Mouse (Mus musculus): ENCODE results near the gene Gckr.

DNA sequence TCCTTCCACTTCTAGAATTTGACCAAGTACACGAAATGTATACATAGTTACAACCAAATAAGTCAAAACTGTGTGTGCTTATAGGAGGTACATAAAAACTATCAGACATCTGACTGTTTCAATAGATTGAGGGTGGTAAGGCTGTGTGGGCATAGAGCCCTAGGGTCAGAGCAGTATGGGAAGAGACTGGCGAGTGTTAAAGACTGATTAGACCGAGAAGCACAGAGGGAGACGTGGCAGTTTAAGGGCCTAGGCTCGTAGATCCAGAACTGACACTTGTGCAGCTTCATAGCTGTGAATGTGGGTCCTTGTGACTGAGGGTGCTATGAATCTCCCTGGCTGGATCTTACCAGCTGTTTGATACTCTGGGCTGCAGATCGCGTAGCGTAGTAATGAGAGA lies 42.3 kb upstream of the Gckr start:
- TF ChIP-seq GATA1 (IDR thresholded peaks at IDR 0.05; ENCODE audit: low read length) (no peak), TAL1 (IDR thresholded peaks at IDR 0.05; ENCODE audit: low read length) (no peak)

All from erythroblast, embryonic 14.5 days (primary cell).